Mouse (Mus musculus) CH12.LX (cell line): Measurements from ENCODE around the gene Pcca. TPM values are rescaled to one million over a fixed set of nuclear protein-coding genes. Genes with fewer than 3 reads are reported as not detected.

Source experiments
- DNase-seq: peaks from one replicate; pipeline ENCODE4 v3.0.0-alpha.2; 2013; ENCODE audit errors: extremely low read depth
- H3K27ac ChIP-seq: 2 replicates; pipeline ENCODE4 v1.5.1; 2012; ENCODE audit warnings: low read depth, mild to moderate bottlenecking, control low read depth, moderate library complexity; ENCODE audit not compliant: insufficient read depth
- H3K27me3 ChIP-seq: replicated peaks from 2 replicates; pipeline ENCODE3; 2012; ENCODE audit warnings: inconsistent platforms
- H3K36me3 ChIP-seq, 2 experiments: replicated peaks in 1 of 2; 2 replicates each; pipeline versions ENCODE3 to v1.6.1; 2012; ENCODE audit warnings: inconsistent platforms in 1 of 2, low read length in 1 of 2, mild to moderate bottlenecking in 1 of 2, mixed read lengths in 1 of 2, moderate library complexity in 1 of 2; ENCODE audit not compliant: control insufficient read depth in 1 of 2, insufficient read depth in 1 of 2
- H3K4me1 ChIP-seq, 2 experiments: 2 replicates each; pipeline ENCODE4 v1.6.1; 2012; ENCODE audit warnings: inconsistent platforms in 1 of 2, moderate library complexity in 1 of 2; ENCODE audit not compliant: insufficient read depth in 2 of 2, control insufficient read depth in 1 of 2
- H3K4me2 ChIP-seq: 2 replicates; pipeline ENCODE4 v1.6.1; 2012; ENCODE audit warnings: low read depth, mild to moderate bottlenecking, control low read depth; ENCODE audit not compliant: poor library complexity, insufficient read depth, severe bottlenecking
- H3K4me3 ChIP-seq, 3 experiments: fragments of 150-350 bp in 1 of 3; sonication (generic) in 1 of 3; replicated peaks in 1 of 3; 2 replicates each; pipeline versions ENCODE3 to v1.5.1; 2011 to 2012; ENCODE audit warnings: low read depth in 2 of 3, low read length in 2 of 3, mild to moderate bottlenecking in 2 of 3, moderate library complexity in 2 of 3, control low read depth in 1 of 3, improper control_type of control experiment in 1 of 3, inconsistent platforms in 1 of 3, mixed read lengths in 1 of 3; ENCODE audit not compliant: poor library complexity in 1 of 3
- H3K79me2 ChIP-seq: replicated peaks from 2 replicates; pipeline ENCODE4 v1.6.1; 2012; ENCODE audit warnings: mild to moderate bottlenecking, moderate library complexity; ENCODE audit not compliant: control insufficient read depth, poor library complexity, insufficient read depth, severe bottlenecking; ENCODE audit errors: extremely low read depth
- H3K9ac ChIP-seq: 2 replicates; pipeline ENCODE4 v1.6.1; 2012; ENCODE audit warnings: low read depth, mild to moderate bottlenecking, control low read depth, moderate library complexity; ENCODE audit not compliant: insufficient read depth
- H3K9me3 ChIP-seq: replicated peaks from 2 replicates; pipeline ENCODE3; 2012; ENCODE audit warnings: low read length, inconsistent platforms, mixed read lengths
- BHLHE40 ChIP-seq: IDR thresholded peaks from 2 replicates; pipeline ENCODE4 v1.6.1; 2011; ENCODE audit warnings: mild to moderate bottlenecking, low read depth, low read length, improper control_type of control experiment
- E2F4 ChIP-seq: IDR thresholded peaks from 2 replicates; pipeline ENCODE4 v1.6.1; 2011; ENCODE audit warnings: low read depth, low read length, improper control_type of control experiment; ENCODE audit not compliant: insufficient replicate concordance
- EP300 ChIP-seq: IDR thresholded peaks from 2 replicates; pipeline ENCODE4 v1.6.1; 2011; ENCODE audit warnings: low read length, improper control_type of control experiment
- GABPA ChIP-seq: IDR thresholded peaks from 2 replicates; pipeline ENCODE4 v1.6.1; 2012; ENCODE audit warnings: low read depth, low read length, improper control_type of control experiment, inconsistent platforms; ENCODE audit not compliant: insufficient replicate concordance
- HCFC1 ChIP-seq: IDR thresholded peaks from 2 replicates; pipeline ENCODE4 v1.6.1; 2012; ENCODE audit warnings: low read depth, mild to moderate bottlenecking, inconsistent platforms, low read length, improper control_type of control experiment
- KAT2A ChIP-seq: IDR thresholded peaks from 2 replicates; pipeline ENCODE4 v1.6.1; 2012; ENCODE audit warnings: low read length, improper control_type of control experiment, inconsistent platforms; ENCODE audit not compliant: insufficient replicate concordance
- MAFK ChIP-seq: IDR thresholded peaks from 2 replicates; pipeline ENCODE4 v1.6.1; 2011; ENCODE audit warnings: low read length, improper control_type of control experiment; ENCODE audit not compliant: insufficient replicate concordance
- MXI1 ChIP-seq: IDR thresholded peaks from 2 replicates; pipeline ENCODE4 v1.6.1; 2011; ENCODE audit warnings: mild to moderate bottlenecking, low read depth, low read length, improper control_type of control experiment
- MYC ChIP-seq: IDR thresholded peaks from 2 replicates; pipeline ENCODE4 v1.6.1; 2011; ENCODE audit warnings: low read depth, mild to moderate bottlenecking, improper control_type of control experiment, low read length
- NELFE ChIP-seq: IDR thresholded peaks from 2 replicates; pipeline ENCODE4 v1.6.1; 2011; ENCODE audit warnings: low read depth, low read length, improper control_type of control experiment
- POLR2A ChIP-seq: IDR thresholded peaks from 2 replicates; pipeline ENCODE4 v1.6.1; 2011; ENCODE audit warnings: low read depth, mild to moderate bottlenecking, improper control_type of control experiment, low read length
- POLR2AphosphoS2 ChIP-seq: IDR thresholded peaks from 2 replicates; pipeline ENCODE4 v1.6.1; 2011; ENCODE audit warnings: low read depth, low read length, improper control_type of control experiment
- RAD21 ChIP-seq: IDR thresholded peaks from 2 replicates; pipeline ENCODE4 v1.6.1; 2011; ENCODE audit warnings: low read depth, mild to moderate bottlenecking, low read length, improper control_type of control experiment, moderate library complexity
- TCF12 ChIP-seq: IDR thresholded peaks from 2 replicates; pipeline ENCODE4 v1.6.1; 2014; ENCODE audit warnings: low read depth, mild to moderate bottlenecking, inconsistent platforms, low read length, improper control_type of control experiment
- USF1 ChIP-seq: IDR thresholded peaks from 2 replicates; pipeline ENCODE4 v1.6.1; 2014; ENCODE audit warnings: low read depth, mild to moderate bottlenecking, inconsistent platforms, low read length, improper control_type of control experiment
- USF2 ChIP-seq: conservative IDR thresholded peaks from 2 replicates; pipeline ENCODE4 v1.6.1; 2011; ENCODE audit warnings: low read depth, low read length, improper control_type of control experiment
- ZKSCAN1 ChIP-seq: IDR thresholded peaks from 2 replicates; pipeline ENCODE4 v1.6.1; 2012; ENCODE audit warnings: low read depth, inconsistent platforms, low read length, improper control_type of control experiment, borderline replicate concordance
- dilution Hi-C: fragments of 300-500 bp; cut with MboI; formaldehyde crosslinking; loops from 2 replicates; pipeline ENCODE4 v1.14.3; 2020; ENCODE audit warnings: low sequenced_read_pairs; ENCODE audit not compliant: extremely low pct_unique_long_range_greater_than_20kb, extremely low pct_ligation_motif_present
- in situ Hi-C: fragments of 300-500 bp; cut with MboI; formaldehyde crosslinking; loops from 3 replicates; pipeline ENCODE4 v1.14.3; 2019; ENCODE audit warnings: low sequenced_read_pairs, low pct_ligation_motif_present, low pct_unique_long_range_greater_than_20kb, mixed read lengths
- polyA plus RNA-seq: library from polyadenylated mRNA; unstranded; fragments of >175 nt; gene quantifications from 2 replicates; pipeline ENCODE4 v1.2.1, GENCODE M21; 2012; ENCODE audit warnings: low read depth; ENCODE audit not compliant: insufficient read length
- total RNA-seq, 2 experiments: library from RNA; depleted of rRNA; stranded (reverse); fragments of 300-350 nt in 1 of 2; fragments of >200 nt in 1 of 2; gene quantifications; 2 replicates each; pipeline ENCODE4 v1.2.3; 2012 to 2014

The Pcca gene
- total and polyA plus RNA-seq, 3 experiments, result 11.2 to 39.0 (median 23.8) TPM

DNA sequence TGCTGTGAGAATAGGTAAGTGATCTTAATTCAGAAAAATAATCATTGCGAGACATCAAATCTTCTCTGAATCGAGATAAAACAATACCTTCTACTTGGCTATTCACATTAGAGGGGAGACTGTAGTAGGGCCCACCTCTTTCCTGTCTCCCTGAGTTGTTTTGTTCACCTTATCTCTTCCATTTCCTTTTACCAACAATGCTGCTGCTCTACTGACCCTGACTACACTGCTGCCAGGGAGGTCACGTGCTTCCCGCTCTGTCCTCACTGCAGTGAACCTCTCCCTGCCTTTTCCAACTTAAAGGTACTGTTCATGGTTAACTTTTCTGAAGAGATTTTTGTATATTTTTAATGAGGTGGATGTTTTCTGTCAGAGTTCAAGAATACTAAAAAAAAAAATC is 52.8 kb downstream of the Pcca start:
- in situ Hi-C loops, result no loop called here
- no peak overlapping the region for H3K4me2 ChIP-seq
- no peak overlapping the region for H3K9ac ChIP-seq
- no peaks in the 10 kb centered on the region for H3K79me2 ChIP-seq
- H3K36me3 ChIP-seq, result peaks cover 0 to 19% of the 10 kb centered on the region in 2 experiments
- no peak overlapping the region for H3K27ac ChIP-seq
- no peak for TF ChIP-seq BHLHE40
- TF ChIP-seq USF2, result no peak
- TF ChIP-seq NELFE, result no peak
- TF ChIP-seq ZKSCAN1, result no peak
- TF ChIP-seq MXI1, result no peak
- no peak for TF ChIP-seq POLR2A
- no peak for TF ChIP-seq HCFC1
- no peak for TF ChIP-seq EP300
- TF ChIP-seq GABPA, result no peak
- no peak for TF ChIP-seq RAD21
- no peak for TF ChIP-seq USF1
- TF ChIP-seq KAT2A, result no peak
- TF ChIP-seq TCF12, result no peak
- no peak for TF ChIP-seq MYC
- TF ChIP-seq E2F4, result no peak
- TF ChIP-seq MAFK, result no peak
- no peak overlapping the region for H3K4me3 ChIP-seq
- no peaks in the 10 kb centered on the region; a peak in 1 of 4 replicates for H3K4me1 ChIP-seq
- no peak for DNase-seq
- H3K9me3 ChIP-seq, result no peaks in the 10 kb centered on the region
- dilution Hi-C loops, result no loop called here
- H3K27me3 ChIP-seq, result no peaks in the 10 kb centered on the region

DNA sequence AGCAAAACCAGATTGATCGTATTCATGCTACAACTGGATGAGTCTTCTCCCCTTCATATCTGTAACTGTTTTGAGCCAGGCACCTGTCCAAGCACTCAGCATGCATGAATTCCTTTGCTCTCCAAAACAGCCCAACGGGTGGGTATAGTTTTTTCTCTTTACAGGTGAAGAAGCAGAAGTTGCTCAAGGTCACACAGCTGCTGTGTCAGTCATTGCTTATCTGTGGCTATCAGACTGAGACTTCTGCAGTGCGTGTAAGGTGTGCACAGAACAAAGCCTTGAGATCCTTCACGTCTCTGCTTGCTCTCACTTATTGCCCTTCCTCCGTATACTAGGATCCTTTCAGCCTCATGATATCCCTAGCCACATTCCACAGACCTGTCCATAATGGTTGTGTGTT is 63.4 kb downstream of the Pcca start:
- peaks cover 0 to 5% of the 10 kb centered on the region in 2 experiments; a peak in 2 of 4 replicates for H3K4me1 ChIP-seq
- no peaks in the 10 kb centered on the region for H3K27me3 ChIP-seq
- no peaks in the 10 kb centered on the region for H3K79me2 ChIP-seq
- H3K9me3 ChIP-seq, result no peaks in the 10 kb centered on the region
- no peak overlapping the region for H3K9ac ChIP-seq
- H3K4me2 ChIP-seq, result no peak overlapping the region
- TF ChIP-seq POLR2AphosphoS2, result no peak
- TF ChIP-seq MAFK, result no peak
- H3K4me3 ChIP-seq, result no peak overlapping the region
- no peak for DNase-seq
- in situ Hi-C loops, result no loop called here
- dilution Hi-C loops, result no loop called here
- H3K36me3 ChIP-seq, result peaks cover 0 to 20% of the 10 kb centered on the region in 2 experiments
- H3K27ac ChIP-seq, result no peak overlapping the region
